Mouse (Mus musculus): ENCODE measurements at regions not wholly inside any gene's neighbourhood (a gene's known extent, or its start where the extent isn't known, plus 50 kb on each side); places are given as distances from the start of the nearest gene placed in this dataset.

GRCm38 (mm10) chr14:72892316-72892715 is 156.6 kb downstream of the Cysltr2 start:
- H3K36me3 ChIP-seq (ENCODE audit: insufficient read depth, low read length), result no peaks in the 10 kb centered on the region
- no peak overlapping the region for H3K4me2 ChIP-seq (ENCODE audit: low read depth, low read length)
- ATAC-seq, result no peak
- DNase-seq (ENCODE audit: low spot score), result no peak
- H3K27me3 ChIP-seq (ENCODE audit: insufficient read depth, low read length), result no peaks in the 10 kb centered on the region
- H3K9ac ChIP-seq (replicated peaks; ENCODE audit: low read length), result no peak overlapping the region
- WGBS, result 80% methylated on average over 2 of the region's 2 CpGs
- no peak overlapping the region for H3K27ac ChIP-seq
- no peaks in the 10 kb centered on the region for H3K9me3 ChIP-seq (ENCODE audit: low read length)
- no peak for TF ChIP-seq CTCF (IDR thresholded peaks at IDR 0.05; ENCODE audit: low read depth)
- H3K4me3 ChIP-seq (ENCODE audit: low read length), result no peak overlapping the region
- H3K4me1 ChIP-seq (ENCODE audit: insufficient read depth, low read length), result no peaks in the 10 kb centered on the region

GRCm38 (mm10) chr14:72889663-72890062 is 159.3 kb downstream of the Cysltr2 start:
- 84% methylated on average over 5 of the region's 5 CpGs for WGBS

GRCm38 (mm10) chr14:72887470-72888071 is 161.3 kb downstream of the Cysltr2 start:
- no peak overlapping the region for H3K9ac ChIP-seq (replicated peaks; ENCODE audit: low read length)
- no peak for DNase-seq (ENCODE audit: low spot score)
- H3K36me3 ChIP-seq (ENCODE audit: insufficient read depth, low read length), result no peaks in the 10 kb centered on the region
- no peaks in the 10 kb centered on the region for H3K9me3 ChIP-seq (ENCODE audit: low read length)
- no peak overlapping the region for H3K4me3 ChIP-seq (ENCODE audit: low read length)
- 56% methylated on average over 14 of the region's 14 CpGs for WGBS
- no peak for ATAC-seq
- no peaks in the 10 kb centered on the region for H3K4me1 ChIP-seq (ENCODE audit: insufficient read depth, low read length)
- no peaks in the 10 kb centered on the region for H3K27me3 ChIP-seq (ENCODE audit: insufficient read depth, low read length)
- no peak for TF ChIP-seq CTCF (IDR thresholded peaks at IDR 0.05; ENCODE audit: low read depth)
- no peak overlapping the region for H3K4me2 ChIP-seq (ENCODE audit: low read depth, low read length)
- H3K27ac ChIP-seq, result no peak overlapping the region

More at GRCm38 (mm10) chr14:72889663-72890062, 159.3 kb downstream of the Cysltr2 start:
- no peak for ATAC-seq
- Histone ChIP-seq H3K36me3 (ENCODE audit: insufficient read depth, low read length) (no peaks in the 10 kb centered on the region), H3K4me3 (ENCODE audit: low read length) (no peak overlapping the region), H3K9ac (replicated peaks; ENCODE audit: low read length) (no peak overlapping the region), H3K9me3 (ENCODE audit: low read length) (no peaks in the 10 kb centered on the region), H3K27ac (no peak overlapping the region), H3K4me1 (ENCODE audit: insufficient read depth, low read length) (no peaks in the 10 kb centered on the region), H3K27me3 (ENCODE audit: insufficient read depth, low read length) (no peaks in the 10 kb centered on the region), H3K4me2 (ENCODE audit: low read depth, low read length) (no peak overlapping the region)
- no peak for DNase-seq (ENCODE audit: low spot score)
- TF ChIP-seq CTCF (IDR thresholded peaks at IDR 0.05; ENCODE audit: low read depth), result no peak

GRCm38 (mm10) chr14:72886935-72887369 is 162.0 kb downstream of the Cysltr2 start:
- no peak overlapping the region for H3K4me2 ChIP-seq (ENCODE audit: low read depth, low read length)
- H3K27me3 ChIP-seq (ENCODE audit: insufficient read depth, low read length), result no peaks in the 10 kb centered on the region
- no peaks in the 10 kb centered on the region for H3K9me3 ChIP-seq (ENCODE audit: low read length)
- H3K27ac ChIP-seq, result no peak overlapping the region
- ATAC-seq (no peak), DNase-seq (ENCODE audit: low spot score) (no peak)
- H3K9ac ChIP-seq (replicated peaks; ENCODE audit: low read length), result no peak overlapping the region
- H3K36me3 ChIP-seq (ENCODE audit: insufficient read depth, low read length), result no peaks in the 10 kb centered on the region
- no peak overlapping the region for H3K4me3 ChIP-seq (ENCODE audit: low read length)
- no peaks in the 10 kb centered on the region for H3K4me1 ChIP-seq (ENCODE audit: insufficient read depth, low read length)
- TF ChIP-seq CTCF (IDR thresholded peaks at IDR 0.05; ENCODE audit: low read depth), result no peak
- WGBS, result 84% methylated on average over 12 of the region's 12 CpGs

- DNase-seq (ENCODE audit: low spot score) (no peak), ATAC-seq (no peak)
- Histone ChIP-seq H3K27me3 (ENCODE audit: insufficient read depth, low read length) (no peaks in the 10 kb centered on the region), H3K9ac (replicated peaks; ENCODE audit: low read length) (no peak overlapping the region), H3K4me2 (ENCODE audit: low read depth, low read length) (no peak overlapping the region), H3K4me3 (ENCODE audit: low read length) (no peak overlapping the region), H3K9me3 (ENCODE audit: low read length) (no peaks in the 10 kb centered on the region), H3K27ac (no peak overlapping the region), H3K4me1 (ENCODE audit: insufficient read depth, low read length) (no peaks in the 10 kb centered on the region), H3K36me3 (ENCODE audit: insufficient read depth, low read length) (no peaks in the 10 kb centered on the region)
- 87% methylated on average over 4 of the region's 4 CpGs for WGBS
- no peak for TF ChIP-seq CTCF (IDR thresholded peaks at IDR 0.05; ENCODE audit: low read depth)
These were observed 163.1 kb downstream of the Cysltr2 start for GRCm38 (mm10) chr14:72885824-72886223.

- H3K36me3 ChIP-seq (ENCODE audit: insufficient read depth, low read length), result no peaks in the 10 kb centered on the region
- H3K9ac ChIP-seq (replicated peaks; ENCODE audit: low read length), result no peak overlapping the region
- no peak for DNase-seq (ENCODE audit: low spot score)
- no peaks in the 10 kb centered on the region for H3K4me1 ChIP-seq (ENCODE audit: insufficient read depth, low read length)
- H3K27ac ChIP-seq, result no peak overlapping the region
- no peak for TF ChIP-seq CTCF (IDR thresholded peaks at IDR 0.05; ENCODE audit: low read depth)
- no peak for ATAC-seq
- H3K27me3 ChIP-seq (ENCODE audit: insufficient read depth, low read length), result no peaks in the 10 kb centered on the region
- no peaks in the 10 kb centered on the region for H3K9me3 ChIP-seq (ENCODE audit: low read length)
- WGBS, result 67% methylated on average over 4 of the region's 4 CpGs
- H3K4me2 ChIP-seq (ENCODE audit: low read depth, low read length), result no peak overlapping the region
- H3K4me3 ChIP-seq (ENCODE audit: low read length), result no peak overlapping the region
These were observed 164.4 kb downstream of the Cysltr2 start for GRCm38 (mm10) chr14:72884561-72884960.

- Histone ChIP-seq H3K27me3 (ENCODE audit: insufficient read depth, low read length) (no peaks in the 10 kb centered on the region), H3K9me3 (ENCODE audit: low read length) (no peaks in the 10 kb centered on the region), H3K4me1 (ENCODE audit: insufficient read depth, low read length) (no peaks in the 10 kb centered on the region), H3K4me3 (ENCODE audit: low read length) (no peak overlapping the region), H3K36me3 (ENCODE audit: insufficient read depth, low read length) (no peaks in the 10 kb centered on the region), H3K9ac (replicated peaks; ENCODE audit: low read length) (no peak overlapping the region), H3K4me2 (ENCODE audit: low read depth, low read length) (no peak overlapping the region), H3K27ac (no peak overlapping the region)
- DNase-seq (ENCODE audit: low spot score) (no peak), ATAC-seq (no peak)
- TF ChIP-seq CTCF (IDR thresholded peaks at IDR 0.05; ENCODE audit: low read depth), result no peak
These were observed 167.3 kb upstream of the Fndc3a start for GRCm38 (mm10) chr14:72877132-72877531.
